Mouse (Mus musculus) cerebellum, adult 8-10 months (tissue): ENCODE measurements around the gene Mns1.
"Not testable (repeated sequence)": the region's sequence is repeated elsewhere in the genome, so short reads cannot be mapped to it uniquely, and the experiment has no call there.

Source experiments
- DNase-seq: peaks from one replicate; pipeline ENCODE4 v3.0.0; 2022

The Mns1 gene

GRCm38 (mm10) chr9:72437822-72438701 lies at the start of gene Mns1:
TSS of gene Mns1 (plus strand) at chr9:72438011.
- DNase-seq: peak; percentile 84

- DNase-seq: no peak
Measured at GRCm38 (mm10) chr9:72388934-72389333, 48.9 kb upstream of the Mns1 start.

GRCm38 (mm10) chr9:72389431-72390002 lies 48.3 kb upstream of the Mns1 start:
- no peak for DNase-seq

- no peak for DNase-seq
Measured at GRCm38 (mm10) chr9:72390321-72391077, 47.3 kb upstream of the Mns1 start.

GRCm38 (mm10) chr9:72392686-72393085 lies 45.1 kb upstream of the Mns1 start:
- DNase-seq: no peak

- DNase-seq: peak; percentile 39
Measured at GRCm38 (mm10) chr9:72393238-72393637, 44.6 kb upstream of the Mns1 start.

GRCm38 (mm10) chr9:72393869-72394341 lies 43.9 kb upstream of the Mns1 start:
- peak; percentile 14 for DNase-seq

GRCm38 (mm10) chr9:72400121-72400520 lies 37.7 kb upstream of the Mns1 start:
- DNase-seq: no peak

- DNase-seq: not testable (repeated sequence)
Measured at GRCm38 (mm10) chr9:72401769-72402168, 36.0 kb upstream of the Mns1 start.

GRCm38 (mm10) chr9:72403421-72403820 lies 34.4 kb upstream of the Mns1 start:
- DNase-seq: no peak

GRCm38 (mm10) chr9:72404446-72404845 lies 33.4 kb upstream of the Mns1 start:
- DNase-seq: no peak

- DNase-seq: no peak
Measured at GRCm38 (mm10) chr9:72404934-72405333, 32.9 kb upstream of the Mns1 start.

- no peak for DNase-seq
Measured at GRCm38 (mm10) chr9:72405882-72406638, 31.8 kb upstream of the Mns1 start.

GRCm38 (mm10) chr9:72408131-72408586 lies 29.7 kb upstream of the Mns1 start:
- peak; percentile 78 for DNase-seq

GRCm38 (mm10) chr9:72409381-72410225 lies 28.2 kb upstream of the Mns1 start:
- no peak for DNase-seq

GRCm38 (mm10) chr9:72411746-72412145 lies 26.1 kb upstream of the Mns1 start:
- DNase-seq: no peak

- DNase-seq: no peak
Measured at GRCm38 (mm10) chr9:72418443-72418842, 19.4 kb upstream of the Mns1 start.

- DNase-seq: no peak
Measured at GRCm38 (mm10) chr9:72420490-72420889, 17.3 kb upstream of the Mns1 start.

GRCm38 (mm10) chr9:72422284-72422683 lies 15.5 kb upstream of the Mns1 start:
- no peak for DNase-seq

- DNase-seq: no peak
Measured at GRCm38 (mm10) chr9:72422753-72423152, 15.1 kb upstream of the Mns1 start.

- no peak for DNase-seq
Measured at GRCm38 (mm10) chr9:72425300-72425850, 12.4 kb upstream of the Mns1 start.
